Mouse (Mus musculus): ENCODE results near the gene Cnksr3. TPM values are rescaled to one million over a fixed set of nuclear protein-coding genes. Genes with fewer than 3 reads are reported as not detected.

Cnksr3 gene
- polyA plus RNA-seq, 1 experiment from 2014 or later: 2.7 TPM

- WGBS: 35% methylated on average over 8 of the region's 8 CpGs
- Histone ChIP-seq H3K4me2 (ENCODE audit: low read length) (no peak overlapping the region), H3K36me3 (ENCODE audit: control insufficient read depth, insufficient read depth, low read length) (no peaks in the 10 kb centered on the region), H3K4me3 (replicated peaks; ENCODE audit: low read depth, low read length) (no peak overlapping the region), H3K4me1 (ENCODE audit: control insufficient read depth, insufficient read depth, low read length) (no peaks in the 10 kb centered on the region), H3K9ac (replicated peaks; ENCODE audit: low read length) (no peak overlapping the region), H3K27me3 (ENCODE audit: control insufficient read depth, insufficient read depth, low read length) (no peaks in the 10 kb centered on the region), H3K9me3 (ENCODE audit: control insufficient read depth, low read length) (no peaks in the 10 kb centered on the region), H3K27ac (replicated peaks; ENCODE audit: low read depth, low read length) (no peak overlapping the region)
- ATAC-seq (ENCODE audit: low FRiP score, low TSS enrichment) (peak; percentile 70), DNase-seq (peak; percentile 59)
These were observed 141.8 kb downstream of the Cnksr3 start for GRCm38 (mm10) chr10:7070100-7070835.

DNA sequence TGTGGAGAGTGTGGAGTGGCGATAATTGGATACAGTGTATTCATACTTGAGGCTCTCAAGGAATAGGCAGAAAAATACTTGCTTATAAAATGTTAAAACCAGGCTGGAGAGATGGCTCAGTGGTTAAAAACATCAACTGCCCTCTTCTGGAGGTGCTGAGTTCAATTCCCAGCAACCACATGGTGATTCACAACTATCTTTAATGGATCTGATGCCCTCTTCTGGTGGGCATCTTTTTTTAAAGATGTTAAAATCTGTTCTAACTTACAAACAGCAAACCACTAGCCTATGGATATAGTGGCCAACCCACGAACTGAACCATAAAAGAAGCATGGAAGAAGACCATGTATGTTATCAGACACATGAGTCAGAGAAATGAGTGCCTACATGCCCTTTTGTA is 142.9 kb downstream of the Cnksr3 start:
- Histone ChIP-seq H3K9ac (replicated peaks; ENCODE audit: low read length) (no peak overlapping the region), H3K36me3 (ENCODE audit: control insufficient read depth, insufficient read depth, low read length) (no peaks in the 10 kb centered on the region), H3K4me2 (ENCODE audit: low read length) (no peak overlapping the region), H3K4me1 (ENCODE audit: control insufficient read depth, insufficient read depth, low read length) (no peaks in the 10 kb centered on the region), H3K27ac (replicated peaks; ENCODE audit: low read depth, low read length) (no peak overlapping the region), H3K4me3 (replicated peaks; ENCODE audit: low read depth, low read length) (no peak overlapping the region), H3K9me3 (ENCODE audit: control insufficient read depth, low read length) (no peaks in the 10 kb centered on the region), H3K27me3 (ENCODE audit: control insufficient read depth, insufficient read depth, low read length) (no peaks in the 10 kb centered on the region)
- 94% methylated on average over 2 of the region's 2 CpGs for WGBS
- DNase-seq (no peak), ATAC-seq (ENCODE audit: low FRiP score, low TSS enrichment) (no peak)

Other genes with a start within 250 kb of the Cnksr3 start
- gene Ipcef1, start 159.8 kb downstream of the Cnksr3 start, polyA plus RNA-seq (2014; fragmentation: Nextera tagmentation; extraction: Ambion mirVana): 1.0 and 1.1 TPM in 2 replicates